Mouse (Mus musculus) megakaryocyte-erythroid progenitor cell, adult 5-6 weeks (primary cell): ENCODE measurements around the gene Btg1. TPM values are rescaled to one million over a fixed set of nuclear protein-coding genes. Genes with fewer than 3 reads are reported as not detected.

ENCODE experiments used
- ATAC-seq: replicated peaks from 2 replicates; pipeline ENCODE4 v1.8.0; 2016; ENCODE audit warnings: mild to moderate bottlenecking, inconsistent platforms; ENCODE audit not compliant: severe bottlenecking, poor library complexity, low FRiP score, low TSS enrichment
- total RNA-seq, 2 experiments: library from RNA; stranded (forward) in 1 of 2; stranded (reverse) in 1 of 2; fragments of 200-1000, 215-1000 nt in 1 of 2; fragments of >200 nt in 1 of 2; fragmentation: Nextera tagmentation in 1 of 2; gene quantifications; 2 replicates each; pipeline ENCODE4 v1.2.3; 2014 to 2017

The Btg1 gene
- total RNA-seq (2014; fragmentation: Nextera tagmentation) (9.0 and 19.6 TPM in 2 replicates), total RNA-seq (2017) (30.2 and 41.5 TPM in 2 replicates)

- ATAC-seq: peak; percentile 86
Observed at GRCm38 (mm10) chr10:96616709-96617116, at the start of gene Btg1. Gene Btg1, plus strand, starts transcription at chr10:96617006.

- ATAC-seq: no peak
Observed at GRCm38 (mm10) chr10:96569469-96569868, 47.3 kb upstream of the Btg1 start.

- ATAC-seq: no peak
Observed at GRCm38 (mm10) chr10:96571176-96571575, 45.6 kb upstream of the Btg1 start.

- ATAC-seq: no peak
Observed at GRCm38 (mm10) chr10:96574786-96575185, 42.0 kb upstream of the Btg1 start.

- 0 out of 2 replicates have a peak, but pooled peaks have one; percentile 41 for ATAC-seq
Observed at GRCm38 (mm10) chr10:96575338-96575737, 41.5 kb upstream of the Btg1 start.

GRCm38 (mm10) chr10:96578924-96579323 lies 37.9 kb upstream of the Btg1 start:
- ATAC-seq: no peak

GRCm38 (mm10) chr10:96579436-96579835 lies 37.4 kb upstream of the Btg1 start:
- ATAC-seq: no peak

- no peak for ATAC-seq
Observed at GRCm38 (mm10) chr10:96580246-96580645, 36.6 kb upstream of the Btg1 start.

GRCm38 (mm10) chr10:96581232-96581631 lies 35.6 kb upstream of the Btg1 start:
- no peak for ATAC-seq

GRCm38 (mm10) chr10:96586191-96586880 lies 30.5 kb upstream of the Btg1 start:
- no peak for ATAC-seq

GRCm38 (mm10) chr10:96586881-96587217 lies 30.0 kb upstream of the Btg1 start:
- ATAC-seq: no peak

- ATAC-seq: no peak
Observed at GRCm38 (mm10) chr10:96588233-96588632, 28.6 kb upstream of the Btg1 start.

- ATAC-seq: no peak
Observed at GRCm38 (mm10) chr10:96589781-96590180, 27.0 kb upstream of the Btg1 start.

- ATAC-seq: no peak
Observed at GRCm38 (mm10) chr10:96592089-96592488, 24.7 kb upstream of the Btg1 start.

GRCm38 (mm10) chr10:96595435-96596132 lies 21.2 kb upstream of the Btg1 start:
- 0 out of 2 replicates have a peak, but pooled peaks have one; percentile 37 for ATAC-seq

- no peak for ATAC-seq
Observed at GRCm38 (mm10) chr10:96596411-96596810, 20.4 kb upstream of the Btg1 start.

GRCm38 (mm10) chr10:96599641-96600040 lies 17.2 kb upstream of the Btg1 start:
- no peak for ATAC-seq

GRCm38 (mm10) chr10:96601670-96602069 lies 15.1 kb upstream of the Btg1 start:
- no peak for ATAC-seq

GRCm38 (mm10) chr10:96602339-96602738 lies 14.5 kb upstream of the Btg1 start:
- ATAC-seq: no peak

- no peak for ATAC-seq
Observed at GRCm38 (mm10) chr10:96605168-96605567, 11.6 kb upstream of the Btg1 start.

GRCm38 (mm10) chr10:96605856-96606255 lies 10.9 kb upstream of the Btg1 start:
- no peak for ATAC-seq
